Mouse (Mus musculus) E14TG2a.4 (cell line): ENCODE measurements around the gene Podn.

Experiments
- CTCF ChIP-seq: conservative IDR thresholded peaks from 2 replicates; pipeline ENCODE4 v1.5.1; 2014; ENCODE audit warnings: low read length
- NANOG ChIP-seq: IDR thresholded peaks from 2 replicates; pipeline ENCODE4 v1.6.1; 2014; ENCODE audit warnings: borderline replicate concordance, low read length, mixed read lengths
- POU5F1 ChIP-seq: IDR thresholded peaks from 2 replicates; pipeline ENCODE4 v1.6.1; 2014; ENCODE audit warnings: low read length, borderline replicate concordance

- TF ChIP-seq CTCF (no peak), NANOG (no peak), POU5F1 (no peak)
Measured at GRCm38 (mm10) chr4:108144880-108145279, 48.6 kb upstream of the Podn start, which contains the start of gene Scp2.
